Mouse (Mus musculus): ENCODE data around the gene Prkag2.

- TF ChIP-seq POLR2A (IDR thresholded peaks at IDR 0.05; ENCODE audit: borderline replicate concordance, control insufficient read depth, low read depth, low read length): no peak
- no peak for TF ChIP-seq CTCF (IDR thresholded peaks at IDR 0.05; ENCODE audit: control insufficient read depth, insufficient read depth, low read length)
Observed at GRCm38 (mm10) chr5:24973228-24973627, 127.2 kb downstream of the Prkag2 start.

Measured in bone marrow, adult 2 months (tissue).